Mouse (Mus musculus): ENCODE results near the gene Ythdc1. TPM values are rescaled to one million over a fixed set of nuclear protein-coding genes. Genes with fewer than 3 reads are reported as not detected.

The Ythdc1 gene
- total and polyA plus RNA-seq, 3 experiments: 40.0 to 116 (median 64.9) TPM

DNA sequence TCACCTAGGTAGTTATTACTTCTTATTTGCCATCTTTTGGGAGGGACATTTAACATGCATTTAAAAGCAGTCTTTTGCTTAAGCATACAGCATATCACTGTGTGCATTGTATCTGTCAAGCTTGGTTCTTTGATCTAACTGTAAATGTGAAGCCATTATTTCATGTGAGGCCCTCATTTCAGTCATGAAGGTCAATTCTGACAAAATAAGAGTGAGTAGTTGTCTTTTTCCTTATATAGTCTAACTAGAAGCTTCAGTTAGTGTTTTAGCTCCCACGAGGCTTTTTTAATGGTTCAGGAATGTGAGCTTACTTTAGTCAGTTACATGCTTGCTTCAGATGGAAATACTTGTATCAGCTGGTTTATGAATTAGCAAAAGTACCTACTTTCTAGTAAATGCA, 34.1 kb downstream of the Ythdc1 start:
- peaks cover 14 to 28% of the 10 kb centered on the region in 2 experiments for H3K36me3 ChIP-seq (replicated peaks in 1 of 2; ENCODE audit: control insufficient read depth in 1 of 2, insufficient read depth in 1 of 2, low read length in 1 of 2)
- H3K4me3 ChIP-seq (replicated peaks in 1 of 3; ENCODE audit: low read depth in 2 of 3, low read length in 2 of 3, poor library complexity in 1 of 3): no peak overlapping the region
- DNase-seq (ENCODE audit: extremely low read depth): no peak
- TF ChIP-seq IRF4 (IDR thresholded peaks at IDR 0.05; ENCODE audit: low read depth, low read length) (no peak), POLR2AphosphoS2 (IDR thresholded peaks at IDR 0.05; ENCODE audit: low read depth, low read length) (0 out of 2 replicates have a peak, but pooled peaks have one; percentile 52)
- in situ Hi-C loops (cut with MboI; ENCODE audit: low pct_ligation_motif_present, low pct_unique_long_range_greater_than_20kb, low sequenced_read_pairs): no loop called here
- no peak overlapping the region for H3K4me2 ChIP-seq (ENCODE audit: insufficient read depth, low read depth, poor library complexity, severe bottlenecking)
- no peaks in the 10 kb centered on the region for H3K79me2 ChIP-seq (replicated peaks; ENCODE audit: control insufficient read depth, extremely low read depth, insufficient read depth, poor library complexity, severe bottlenecking)
- no peak overlapping the region for H3K27ac ChIP-seq (ENCODE audit: insufficient read depth, low read depth)
- dilution Hi-C loops (cut with MboI; ENCODE audit: extremely low pct_ligation_motif_present, extremely low pct_unique_long_range_greater_than_20kb, low sequenced_read_pairs): no loop called here
- H3K9ac ChIP-seq (ENCODE audit: insufficient read depth, low read depth): no peak overlapping the region
- H3K4me1 ChIP-seq (ENCODE audit: control insufficient read depth in 1 of 2, insufficient read depth in 2 of 2): peaks cover 0 to 14% of the 10 kb centered on the region in 2 experiments; a peak in 2 of 4 replicates
- no peaks in the 10 kb centered on the region for H3K27me3 ChIP-seq (replicated peaks)
- H3K9me3 ChIP-seq (replicated peaks; ENCODE audit: low read length): peaks cover 4% of the 10 kb centered on the region

- TF ChIP-seq JUN (IDR thresholded peaks at IDR 0.05; ENCODE audit: insufficient read depth, low read depth, low read length) (no peak), USF2 (conservative IDR thresholded peaks at IDR 0.05; ENCODE audit: low read depth, low read length) (no peak), USF1 (IDR thresholded peaks at IDR 0.05; ENCODE audit: low read depth, low read length) (no peak), TCF12 (IDR thresholded peaks at IDR 0.05; ENCODE audit: low read depth, low read length) (no peak), UBTF (IDR thresholded peaks at IDR 0.05; ENCODE audit: low read depth, low read length) (no peak)
Measured at GRCm38 (mm10) chr5:86839472-86839871, 35.5 kb downstream of the Ythdc1 start.

GRCm38 (mm10) chr5:86840207-86840606, 36.2 kb downstream of the Ythdc1 start:
- Histone ChIP-seq H3K27me3 (replicated peaks) (no peaks in the 10 kb centered on the region), H3K9me3 (replicated peaks; ENCODE audit: low read length) (peaks cover 4% of the 10 kb centered on the region), H3K27ac (ENCODE audit: insufficient read depth, low read depth) (peak overlapping the region; percentile 32; the same call in 1 of the 2 replicates), H3K79me2 (replicated peaks; ENCODE audit: control insufficient read depth, extremely low read depth, insufficient read depth, poor library complexity, severe bottlenecking) (no peaks in the 10 kb centered on the region), H3K4me3 (replicated peaks in 1 of 3; ENCODE audit: low read depth in 2 of 3, low read length in 2 of 3, poor library complexity in 1 of 3) (no peak overlapping the region), H3K36me3 (replicated peaks in 1 of 2; ENCODE audit: control insufficient read depth in 1 of 2, insufficient read depth in 1 of 2, low read length in 1 of 2) (peaks cover 9 to 18% of the 10 kb centered on the region in 2 experiments), H3K4me2 (ENCODE audit: insufficient read depth, low read depth, poor library complexity, severe bottlenecking) (no peak overlapping the region), H3K9ac (ENCODE audit: insufficient read depth, low read depth) (no peak overlapping the region), H3K4me1 (ENCODE audit: control insufficient read depth in 1 of 2, insufficient read depth in 2 of 2) (peaks cover 0 to 14% of the 10 kb centered on the region in 2 experiments; a peak in 2 of 4 replicates)
- no peak for DNase-seq (ENCODE audit: extremely low read depth)
- TF ChIP-seq CTCF (conservative IDR thresholded peaks at IDR 0.05 in 1 of 2, IDR thresholded peaks at IDR 0.05 in 1 of 2; ENCODE audit: low read depth in 2 of 2, low read length in 2 of 2) (no peak), ZC3H11A (IDR thresholded peaks at IDR 0.05; ENCODE audit: low read depth, low read length) (no peak), ZNF384 (IDR thresholded peaks at IDR 0.05; ENCODE audit: low read depth, low read length) (no peak), MYC (IDR thresholded peaks at IDR 0.05; ENCODE audit: low read depth, low read length) (no peak), USF2 (conservative IDR thresholded peaks at IDR 0.05; ENCODE audit: low read depth, low read length) (no peak), ETS1 (conservative IDR thresholded peaks at IDR 0.05; ENCODE audit: low read depth, low read length) (no peak), MAZ (IDR thresholded peaks at IDR 0.05; ENCODE audit: low read depth, low read length) (no peak), ELF1 (IDR thresholded peaks at IDR 0.05; ENCODE audit: low read depth, low read length) (no peak), IRF4 (IDR thresholded peaks at IDR 0.05; ENCODE audit: low read depth, low read length) (no peak), NELFE (IDR thresholded peaks at IDR 0.05; ENCODE audit: low read depth, low read length) (no peak), ZKSCAN1 (IDR thresholded peaks at IDR 0.05; ENCODE audit: borderline replicate concordance, low read depth, low read length) (no peak), RAD21 (IDR thresholded peaks at IDR 0.05; ENCODE audit: low read depth, low read length) (no peak), MAX (IDR thresholded peaks at IDR 0.05; ENCODE audit: low read length) (no peak), GABPA (IDR thresholded peaks at IDR 0.05; ENCODE audit: insufficient replicate concordance, low read depth, low read length) (no peak), ZMIZ1 (IDR thresholded peaks at IDR 0.05; ENCODE audit: low read depth, low read length) (no peak), TBP (conservative IDR thresholded peaks at IDR 0.05; ENCODE audit: low read depth, low read length) (no peak), JUND (conservative IDR thresholded peaks at IDR 0.05; ENCODE audit: low read depth, low read length) (no peak), POLR2A (IDR thresholded peaks at IDR 0.05; ENCODE audit: low read depth, low read length) (no peak), POLR2AphosphoS2 (IDR thresholded peaks at IDR 0.05; ENCODE audit: low read depth, low read length) (no peak)
- dilution Hi-C loops (cut with MboI; ENCODE audit: extremely low pct_ligation_motif_present, extremely low pct_unique_long_range_greater_than_20kb, low sequenced_read_pairs) (no loop called here), in situ Hi-C loops (cut with MboI; ENCODE audit: low pct_ligation_motif_present, low pct_unique_long_range_greater_than_20kb, low sequenced_read_pairs) (no loop called here)

More at GRCm38 (mm10) chr5:86839472-86839871, 35.5 kb downstream of the Ythdc1 start:
- H3K9me3 ChIP-seq (replicated peaks; ENCODE audit: low read length): peaks cover 4% of the 10 kb centered on the region
- no peak overlapping the region for H3K4me3 ChIP-seq (replicated peaks in 1 of 3; ENCODE audit: low read depth in 2 of 3, low read length in 2 of 3, poor library complexity in 1 of 3)
- peaks cover 0 to 14% of the 10 kb centered on the region in 2 experiments; a peak in 2 of 4 replicates for H3K4me1 ChIP-seq (ENCODE audit: control insufficient read depth in 1 of 2, insufficient read depth in 2 of 2)
- in situ Hi-C loops (cut with MboI; ENCODE audit: low pct_ligation_motif_present, low pct_unique_long_range_greater_than_20kb, low sequenced_read_pairs) (no loop called here), dilution Hi-C loops (cut with MboI; ENCODE audit: extremely low pct_ligation_motif_present, extremely low pct_unique_long_range_greater_than_20kb, low sequenced_read_pairs) (no loop called here)
- no peak overlapping the region for H3K27ac ChIP-seq (ENCODE audit: insufficient read depth, low read depth)
- H3K9ac ChIP-seq (ENCODE audit: insufficient read depth, low read depth): no peak overlapping the region
- H3K36me3 ChIP-seq (replicated peaks in 1 of 2; ENCODE audit: control insufficient read depth in 1 of 2, insufficient read depth in 1 of 2, low read length in 1 of 2): peaks cover 12 to 21% of the 10 kb centered on the region in 2 experiments
- DNase-seq (ENCODE audit: extremely low read depth): no peak
- H3K4me2 ChIP-seq (ENCODE audit: insufficient read depth, low read depth, poor library complexity, severe bottlenecking): no peak overlapping the region
- no peaks in the 10 kb centered on the region for H3K79me2 ChIP-seq (replicated peaks; ENCODE audit: control insufficient read depth, extremely low read depth, insufficient read depth, poor library complexity, severe bottlenecking)
- no peaks in the 10 kb centered on the region for H3K27me3 ChIP-seq (replicated peaks)

All from CH12.LX (cell line).